Mouse (Mus musculus): ENCODE results near the gene Olfr1196.
"Not testable (repeated sequence)": the region's sequence is repeated elsewhere in the genome, so short reads cannot be mapped to it uniquely, and the experiment has no call there.

The Olfr1196 gene

DNA sequence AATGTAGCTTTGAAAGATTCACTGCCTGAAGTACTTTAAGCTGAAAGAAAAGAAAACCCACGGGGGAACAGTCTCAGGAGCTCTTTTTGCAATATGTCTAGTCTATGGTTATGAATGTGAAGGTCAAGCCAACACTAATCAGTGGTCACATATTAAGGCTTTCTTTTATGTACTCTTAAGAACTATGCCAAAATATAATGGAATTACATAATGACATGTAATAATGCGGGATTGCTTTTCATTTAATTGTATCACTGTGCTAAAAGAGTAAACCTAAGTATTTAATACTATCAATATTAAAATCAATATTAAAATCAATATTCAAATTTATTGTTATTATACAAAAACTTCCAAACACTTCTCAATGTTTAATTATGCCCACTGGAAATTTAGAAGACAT is at the start of gene Olfr1196:
Gene Olfr1196, minus strand, starts transcription at position 101 of the 400 bp plus-strand sequence.
- no peak for DNase-seq (ENCODE audit: low spot score in 2 of 2)

GRCm38 (mm10) chr2:88751270-88751669 is 46.9 kb upstream of the Olfr1196 start, which contains the start of gene Olfr1198:
Gene Olfr1198 (minus strand): TSS chr2:88751370.
- DNase-seq (ENCODE audit: low spot score in 2 of 2), result no peak

- DNase-seq (ENCODE audit: low spot score in 2 of 2), result no peak
These were observed 39.0 kb upstream of the Olfr1196 start for GRCm38 (mm10) chr2:88743379-88743778.

DNA sequence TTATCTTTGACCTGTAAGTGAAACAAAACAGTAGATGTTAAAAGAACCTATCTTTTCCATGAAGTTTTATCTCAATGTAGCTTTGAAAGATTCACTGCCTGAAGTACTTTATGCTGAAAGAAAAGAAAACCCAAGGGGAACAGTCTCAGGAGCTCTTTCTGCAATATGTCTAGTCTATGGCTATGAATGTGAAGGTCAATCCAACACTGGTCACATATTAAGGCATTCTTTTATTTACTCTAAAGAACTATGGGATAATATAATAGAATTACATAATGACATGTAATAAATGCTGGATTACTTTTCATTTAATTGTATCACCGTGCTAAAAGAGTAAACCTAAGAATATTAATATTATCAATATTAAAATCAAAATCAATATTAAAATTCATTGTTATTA is 27.9 kb upstream of the Olfr1196 start, which contains the start of gene Olfr1197:
Gene Olfr1197, minus strand, starts transcription at position 101 of the 400 bp plus-strand sequence.
- DNase-seq (ENCODE audit: low spot score in 2 of 2), result no peak

- no peak for DNase-seq (ENCODE audit: low spot score in 2 of 2)
These were observed 15.3 kb downstream of the Olfr1196 start, which contains the start of gene Olfr1195 for GRCm38 (mm10) chr2:88689087-88689486. Gene Olfr1195 (minus strand): TSS chr2:88689187.

DNA sequence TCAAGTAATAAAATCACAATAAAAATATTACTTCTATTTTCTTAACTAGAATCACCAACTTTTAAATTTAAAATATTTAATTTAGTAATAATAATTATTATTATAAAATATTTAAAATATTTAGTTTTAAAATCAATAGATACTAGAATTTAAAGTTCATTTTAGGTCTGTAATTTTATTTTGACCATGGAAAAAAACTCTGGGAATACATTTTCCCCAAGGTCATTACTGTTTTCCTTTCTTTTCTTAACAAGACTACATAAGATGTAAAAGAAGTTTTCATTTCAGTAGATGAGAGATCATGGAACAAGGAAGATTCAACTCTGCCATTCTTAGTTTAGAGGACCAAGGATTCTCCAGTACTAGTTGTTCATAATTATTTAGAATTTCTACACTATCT is 29.1 kb downstream of the Olfr1196 start, which contains the start of gene Olfr1193:
Gene Olfr1193, plus strand, starts transcription at position 301 of the 400 bp plus-strand sequence.
- DNase-seq (ENCODE audit: low spot score in 2 of 2), result not testable (repeated sequence)

- no peak for DNase-seq (ENCODE audit: low spot score in 2 of 2)
These were observed 56.2 kb downstream of the Olfr1196 start, which contains the start of gene Olfr1192-ps1 for GRCm38 (mm10) chr2:88648209-88648608. Gene Olfr1192-ps1 (plus strand): TSS chr2:88648509.

Data from right cerebral cortex, postnatal 36 days (tissue).